Mouse (Mus musculus) urinary bladder, postnatal 0 days (tissue): ENCODE measurements around the gene Kctd20. TPM values are rescaled to one million over a fixed set of nuclear protein-coding genes. Genes with fewer than 3 reads are reported as not detected.

ENCODE experiments used
- polyA plus RNA-seq: library from polyadenylated mRNA; unstranded; fragments of >200 nt; fragmentation: Nextera tagmentation; extraction: Ambion mirVana; gene quantifications from 2 replicates; pipeline ENCODE4 v1.2.1, GENCODE M21; 2015

The Kctd20 gene
- polyA plus RNA-seq, result 37.7 and 46.9 TPM in 2 replicates

GRCm38 (mm10) chr17:28951831-28952799 lies at the start of gene Kctd20:
Kctd20 (plus strand) TSS chr17:28951950.

GRCm38 (mm10) chr17:28915060-28915628 lies 36.6 kb upstream of the Kctd20 start, which contains the start of gene 4930539E08Rik:
4930539E08Rik (minus strand) TSS chr17:28915324.

GRCm38 (mm10) chr17:28943740-28944139 lies 8.0 kb upstream of the Kctd20 start, which contains the start of gene Pxt1:
Pxt1 (minus strand) TSS chr17:28943840.

GRCm38 (mm10) chr17:29007641-29008325 lies 56.0 kb downstream of the Kctd20 start, which contains the start of gene Stk38:
Stk38 (minus strand) TSS chr17:29007995.

Other genes starting within 250 kb of the Kctd20 start
- gene AC170998.1, start 225.9 kb upstream of the Kctd20 start, polyA plus RNA-seq, result 2.0 and 2.2 TPM in 2 replicates
- 27.3 and 28.6 TPM in 2 replicates for gene Mapk13, start 182.7 kb upstream of the Kctd20 start, polyA plus RNA-seq
- gene Brpf3, start 150.9 kb upstream of the Kctd20 start, polyA plus RNA-seq, result 3.9 and 4.4 TPM in 2 replicates
- gene Pnpla1, start 93.5 kb upstream of the Kctd20 start, polyA plus RNA-seq, result 0.02 and 0.04 TPM in 2 replicates
- 0.05 TPM in 1 of 2 replicates, not detected in the other for gene 4930539E08Rik, start 36.6 kb upstream of the Kctd20 start, polyA plus RNA-seq
- gene Pxt1, start 8.1 kb upstream of the Kctd20 start, polyA plus RNA-seq, result not detected in 2 replicates
- gene Stk38, start 56.0 kb downstream of the Kctd20 start, polyA plus RNA-seq, result 50.7 and 53.5 TPM in 2 replicates
- gene Srsf3, start 80.7 kb downstream of the Kctd20 start, polyA plus RNA-seq, result 207 and 308 TPM in 2 replicates
- gene Cdkn1a, start 139.0 kb downstream of the Kctd20 start, polyA plus RNA-seq, result 92.9 and 108 TPM in 2 replicates
- gene Rab44, start 162.2 kb downstream of the Kctd20 start, polyA plus RNA-seq, result 0.41 and 0.88 TPM in 2 replicates